13 mouse cellular contexts compared by ENCODE assay signal in the genomic region with DNA sequence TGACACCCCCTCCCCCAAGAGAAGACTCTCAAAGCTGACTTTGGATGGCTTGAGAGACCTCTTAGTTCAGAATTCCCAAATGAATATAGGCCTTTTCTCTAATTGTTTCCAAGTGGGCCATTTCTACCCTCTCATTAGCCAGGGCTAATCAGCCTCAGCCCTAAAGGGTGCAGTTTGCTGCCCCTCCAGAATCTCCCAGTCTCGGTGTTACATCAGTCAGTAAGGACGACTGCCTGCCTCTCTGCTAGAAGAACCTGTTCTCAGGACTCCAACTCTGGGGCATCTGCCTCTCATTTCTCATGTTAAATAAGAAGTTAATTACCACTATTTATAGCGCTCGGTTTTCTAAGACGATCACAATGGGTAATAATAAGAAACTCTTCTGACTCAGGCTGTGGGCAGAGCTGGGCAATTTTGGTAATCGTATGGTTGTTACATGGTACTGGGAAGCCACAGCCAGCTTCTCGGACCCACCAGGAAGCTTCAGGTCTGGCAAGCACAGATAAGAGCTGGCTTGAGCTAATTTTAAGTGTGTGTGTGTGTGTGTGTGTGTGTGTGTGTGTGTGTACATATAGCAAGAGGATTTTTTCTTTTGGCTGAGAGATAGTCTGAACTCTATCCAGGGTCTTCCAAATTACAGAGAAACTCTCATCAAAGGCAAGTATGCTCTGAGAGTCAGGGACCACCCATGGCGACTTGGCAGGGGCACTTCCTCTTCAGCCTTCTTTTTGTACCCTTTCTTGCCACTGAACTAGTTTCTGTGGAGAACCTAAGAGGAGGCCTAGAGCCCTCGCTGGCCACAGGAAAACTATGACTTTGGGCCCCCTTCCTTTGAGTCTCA.
DNase-seq lines count a peak whose midpoint lies in the region; ATAC-seq and TF ChIP-seq lines count a peak whose summit lies in the region.
"Had no signal": no experiment of that assay in that cellular context is flagged by ENCODE, and none has a peak within 500 bp of the region (broad histone marks: within the 10 kb centered on the region; RNA-seq: fewer than 3 reads in every experiment).

No protein-coding gene starts in this region.

- H3K27me3 ChIP-seq in forebrain, embryonic 10.5 days (ENCODE audit: poor library complexity, severe bottlenecking): peaks cover 20% of the 10 kb centered on the region; the same call in 1 of the 2 replicates
- no peaks in the 10 kb centered on the region for H3K27me3 ChIP-seq in forebrain, embryonic 11.5 days (ENCODE audit: control insufficient read depth, insufficient read depth, low read length)
- H3K27me3 ChIP-seq in lung, embryonic 16.5 days (ENCODE audit: control insufficient read depth, insufficient read depth, low read depth, low read length): no peaks in the 10 kb centered on the region
- H3K27me3 ChIP-seq in liver, postnatal 0 days (ENCODE audit: insufficient read depth, low read length): no peaks in the 10 kb centered on the region
- no peaks in the 10 kb centered on the region for H3K27me3 ChIP-seq in kidney, embryonic 14.5 days (ENCODE audit: control insufficient read depth, insufficient read depth, low read length)
- H3K27me3 ChIP-seq: limb, embryonic 13.5 days had no signal

- DNase-seq in forebrain, embryonic 10.5 days (ENCODE audit: extremely low spot score, low spot score): no peak
- DNase-seq in forebrain, embryonic 11.5 days (ENCODE audit: low spot score): no peak
- DNase-seq in lung, postnatal 36 days: no peak
- peak; percentile 63 for DNase-seq in c-Kit-positive CD71-positive TER-119-negative erythroid progenitor cells, embryonic 14.5 days (ENCODE audit: low read depth)
- DNase-seq in liver, postnatal 0 days: peak; percentile 30
- no peak for DNase-seq in kidney, postnatal 14 days
- DNase-seq: kidney, postnatal 36 days; right cerebral cortex, postnatal 14 days had no signal

- H3K4me3 ChIP-seq in forebrain, embryonic 10.5 days: no peak overlapping the region
- H3K4me3 ChIP-seq in forebrain, embryonic 11.5 days (ENCODE audit: low read depth, low read length): no peak overlapping the region
- H3K4me3 ChIP-seq in lung, embryonic 16.5 days (ENCODE audit: low read length): no peak overlapping the region
- H3K4me3 ChIP-seq in liver, postnatal 0 days (ENCODE audit: low read depth, low read length): no peak overlapping the region
- H3K4me3 ChIP-seq in kidney, embryonic 14.5 days (ENCODE audit: low read length): no peak overlapping the region
- H3K4me3 ChIP-seq: limb, embryonic 13.5 days; myocyte had no signal

- no peak overlapping the region for H3K9ac ChIP-seq in forebrain, embryonic 11.5 days (ENCODE audit: low read length)
- no peak overlapping the region for H3K9ac ChIP-seq in lung, embryonic 16.5 days (ENCODE audit: low read length)
- H3K9ac ChIP-seq in liver, postnatal 0 days (replicated peaks): no peak overlapping the region
- no peak overlapping the region for H3K9ac ChIP-seq in kidney, embryonic 14.5 days (ENCODE audit: low read depth, low read length)
- H3K9ac ChIP-seq: limb, embryonic 13.5 days had no signal

- no peak for TF ChIP-seq CTCF in liver, postnatal 0 days (IDR thresholded peaks at IDR 0.05; ENCODE audit: low read depth)

- ATAC-seq in forebrain, embryonic 11.5 days (replicated peaks; ENCODE audit: low FRiP score): no peak
- ATAC-seq in lung, embryonic 16.5 days (ENCODE audit: low read depth): peak; percentile 69
- ATAC-seq in liver, postnatal 0 days: peak; percentile 91
- ATAC-seq in kidney, embryonic 14.5 days (ENCODE audit: low FRiP score, low TSS enrichment): no peak
- ATAC-seq: activated CD4-positive, CD25-positive, alpha-beta regulatory T cell, adult 4 months had no signal

- H3K27ac ChIP-seq in forebrain, embryonic 10.5 days: peak overlapping the region; percentile 31
- no peak overlapping the region for H3K27ac ChIP-seq in forebrain, embryonic 11.5 days (ENCODE audit: low read depth, low read length)
- peak overlapping the region; percentile 63 for H3K27ac ChIP-seq in lung, embryonic 16.5 days (ENCODE audit: low read length)
- 0 out of 2 replicates have a peak overlapping the region, but pooled peaks have one; percentile 6 for H3K27ac ChIP-seq in liver, postnatal 0 days (ENCODE audit: low read depth)
- H3K27ac ChIP-seq in kidney, embryonic 14.5 days (ENCODE audit: low read depth, low read length): no peak overlapping the region
- H3K27ac ChIP-seq: limb, embryonic 13.5 days had no signal

- no peak overlapping the region for H3K4me2 ChIP-seq in forebrain, embryonic 11.5 days (ENCODE audit: low read depth, low read length, severe bottlenecking)
- H3K4me2 ChIP-seq in lung, embryonic 16.5 days (ENCODE audit: low read depth, low read length): no peak overlapping the region
- peak overlapping the region; percentile 26; the same call in 1 of the 2 replicates for H3K4me2 ChIP-seq in liver, postnatal 0 days (ENCODE audit: low read depth, low read length)
- H3K4me2 ChIP-seq in kidney, embryonic 14.5 days (replicated peaks; ENCODE audit: low read depth, low read length): no peak overlapping the region
- H3K4me2 ChIP-seq: limb, embryonic 13.5 days had no signal

- H3K36me3 ChIP-seq in forebrain, embryonic 10.5 days (replicated peaks): no peaks in the 10 kb centered on the region
- H3K36me3 ChIP-seq in forebrain, embryonic 11.5 days (ENCODE audit: control insufficient read depth, insufficient read depth, low read length): no peaks in the 10 kb centered on the region
- no peaks in the 10 kb centered on the region for H3K36me3 ChIP-seq in lung, embryonic 16.5 days (ENCODE audit: control insufficient read depth, insufficient read depth, low read length)
- H3K36me3 ChIP-seq in liver, postnatal 0 days (replicated peaks; ENCODE audit: insufficient read depth, low read length): no peaks in the 10 kb centered on the region
- no peaks in the 10 kb centered on the region for H3K36me3 ChIP-seq in kidney, embryonic 14.5 days (ENCODE audit: control insufficient read depth, insufficient read depth, low read length)
- H3K36me3 ChIP-seq: limb, embryonic 13.5 days had no signal

- peak; percentile 80 for TF ChIP-seq EP300 in liver, postnatal 0 days (IDR thresholded peaks at IDR 0.05; ENCODE audit: low read depth)

- 48% methylated on average over 9 of the region's 9 CpGs for whole genome bisulfite sequencing in forebrain, embryonic 10.5 days
- 44% methylated on average over 9 of the region's 9 CpGs for WGBS in forebrain, embryonic 11.5 days
- 32% methylated on average over 9 of the region's 9 CpGs for WGBS in lung, embryonic 16.5 days
- 25% methylated on average over 9 of the region's 9 CpGs for WGBS in liver, postnatal 0 days (ENCODE audit: insufficient replicate concordance)
- 36% methylated on average over 9 of the region's 9 CpGs for WGBS in kidney, embryonic 14.5 days

- peaks cover 20% of the 10 kb centered on the region for H3K4me1 ChIP-seq in forebrain, embryonic 10.5 days
- 0 out of 2 replicates have a peak, but pooled peaks cover 3% of the 10 kb centered on the region for H3K4me1 ChIP-seq in forebrain, embryonic 11.5 days (replicated peaks; ENCODE audit: control insufficient read depth, insufficient read depth, low read length)
- peaks cover 13% of the 10 kb centered on the region for H3K4me1 ChIP-seq in lung, embryonic 16.5 days (replicated peaks; ENCODE audit: control insufficient read depth, insufficient read depth, low read length)
- H3K4me1 ChIP-seq in liver, postnatal 0 days (ENCODE audit: insufficient read depth): peaks cover 22% of the 10 kb centered on the region
- peaks cover 6% of the 10 kb centered on the region for H3K4me1 ChIP-seq in kidney, embryonic 14.5 days (ENCODE audit: control insufficient read depth, insufficient read depth, low read length)
- H3K4me1 ChIP-seq: limb, embryonic 13.5 days had no signal

- H3K9me3 ChIP-seq in forebrain, embryonic 10.5 days: no peaks in the 10 kb centered on the region
- H3K9me3 ChIP-seq in forebrain, embryonic 11.5 days (ENCODE audit: control insufficient read depth, low read length): no peaks in the 10 kb centered on the region
- H3K9me3 ChIP-seq in lung, embryonic 16.5 days (ENCODE audit: control insufficient read depth, low read length): no peaks in the 10 kb centered on the region
- no peaks in the 10 kb centered on the region for H3K9me3 ChIP-seq in liver, postnatal 0 days (ENCODE audit: low read length)
- no peaks in the 10 kb centered on the region for H3K9me3 ChIP-seq in kidney, embryonic 14.5 days (ENCODE audit: control insufficient read depth, low read length)
- H3K9me3 ChIP-seq: limb, embryonic 13.5 days had no signal

Comparison
In these comparisons a context has a peak if more than half of its experiments do, and no peak if none do; other contexts are left out.
1. H3K27ac ChIP-seq: peak in forebrain, embryonic 10.5 days (single experiment), lung, embryonic 16.5 days (single experiment) and liver, postnatal 0 days (single experiment); none in forebrain, embryonic 11.5 days (single experiment) and kidney, embryonic 14.5 days (single experiment).
2. DNase-seq: peak in c-Kit-positive CD71-positive TER-119-negative erythroid progenitor cells, embryonic 14.5 days (single experiment) and liver, postnatal 0 days (single experiment); none in forebrain, embryonic 10.5 days (single experiment), forebrain, embryonic 11.5 days (single experiment), lung, postnatal 36 days (single experiment) and kidney, postnatal 14 days (single experiment).
3. ATAC-seq: peak in lung, embryonic 16.5 days (single experiment) and liver, postnatal 0 days (single experiment); none in forebrain, embryonic 11.5 days (single experiment) and kidney, embryonic 14.5 days (single experiment).